Mouse (Mus musculus): ENCODE results near the gene Arel1.

Gene Arel1

GRCm38 (mm10) chr12:84904399-84904798 lies 66.3 kb downstream of the Arel1 start:
- DNase-seq = no peak

- DNase-seq = no peak
These were observed 70.4 kb downstream of the Arel1 start for GRCm38 (mm10) chr12:84900317-84900716.

- DNase-seq = no peak
These were observed 73.4 kb downstream of the Arel1 start for GRCm38 (mm10) chr12:84897322-84897721.

- no peak for DNase-seq
These were observed 74.5 kb downstream of the Arel1 start for GRCm38 (mm10) chr12:84896235-84896634.

GRCm38 (mm10) chr12:84893648-84894628 lies 76.8 kb downstream of the Arel1 start:
- no peak for DNase-seq

- DNase-seq = no peak
These were observed 80.4 kb downstream of the Arel1 start for GRCm38 (mm10) chr12:84890289-84890688.

GRCm38 (mm10) chr12:84885107-84885876 lies 85.4 kb downstream of the Arel1 start:
- DNase-seq = no peak

GRCm38 (mm10) chr12:84884423-84885076 lies 86.2 kb downstream of the Arel1 start:
- no peak for DNase-seq

- no peak for DNase-seq
These were observed 87.9 kb downstream of the Arel1 start for GRCm38 (mm10) chr12:84882796-84883195.

- peak; percentile 55 for DNase-seq
These were observed 90.6 kb downstream of the Arel1 start for GRCm38 (mm10) chr12:84880091-84880490.

- peak; percentile 86 for DNase-seq
These were observed 94.1 kb downstream of the Arel1 start, which contains the start of gene Ltbp2 for GRCm38 (mm10) chr12:84876481-84877121. TSS of gene Ltbp2 (minus strand) at chr12:84876532.

GRCm38 (mm10) chr12:84875761-84876480 lies 94.8 kb downstream of the Arel1 start:
- DNase-seq = peak; percentile 48

- no peak for DNase-seq
These were observed 97.3 kb downstream of the Arel1 start for GRCm38 (mm10) chr12:84873434-84873833.

GRCm38 (mm10) chr12:84872310-84872709 lies 98.4 kb downstream of the Arel1 start:
- no peak for DNase-seq

Data from cerebellum, adult 11 months (tissue).